Mouse (Mus musculus): ENCODE measurements around the gene Strn.

DNA sequence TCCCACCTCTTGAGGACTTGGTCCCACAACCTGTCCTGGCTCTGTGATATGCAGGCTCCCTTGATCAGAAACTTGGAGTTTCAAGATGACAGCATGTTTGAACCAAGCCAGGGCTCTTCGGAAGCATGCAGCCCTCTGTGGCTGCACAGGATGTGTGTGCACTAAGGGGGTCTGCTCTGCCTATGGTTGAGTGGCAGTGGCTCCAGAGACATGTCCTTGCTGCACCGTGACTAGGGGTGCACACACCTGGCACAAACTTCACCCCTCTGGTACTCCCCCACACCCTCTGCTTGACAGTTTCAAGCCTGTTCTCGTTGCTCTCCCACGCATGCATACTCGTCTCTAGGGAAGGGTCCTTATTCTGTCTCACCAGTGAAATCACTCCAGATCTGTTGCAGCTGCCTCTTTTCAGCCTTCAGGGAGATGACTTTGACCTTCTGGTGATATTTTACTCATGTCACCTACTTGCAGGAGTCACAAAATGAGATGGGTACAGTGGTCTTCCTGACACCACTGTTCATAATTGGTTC lies 118.8 kb downstream of the Strn start:
- TF ChIP-seq POLR2A (IDR thresholded peaks at IDR 0.05; ENCODE audit: insufficient read length, low read depth) (no peak), POLR2AphosphoS2 (IDR thresholded peaks at IDR 0.05; ENCODE audit: insufficient read length, low read depth) (no peak), MYOD1 (IDR thresholded peaks at IDR 0.05; ENCODE audit: control insufficient read depth in 1 of 3, insufficient read length in 2 of 3, low read depth in 2 of 3) (no peak)
